Mouse (Mus musculus) mouse trophoblast stem cell (cell line): ENCODE data around the gene Esp15.
"Not testable (repeated sequence)": the region's sequence is repeated elsewhere in the genome, so short reads cannot be mapped to it uniquely, and the experiment has no call there.

Experiments
- in situ Hi-C, 2 experiments: fragments of 300-500 bp; cut with MseI, MboI; formaldehyde crosslinking; loops; 2 replicates in 1 of 2; 3 replicates in 1 of 2; pipeline ENCODE4 v1.15.1; 2025

The Esp15 gene

DNA sequence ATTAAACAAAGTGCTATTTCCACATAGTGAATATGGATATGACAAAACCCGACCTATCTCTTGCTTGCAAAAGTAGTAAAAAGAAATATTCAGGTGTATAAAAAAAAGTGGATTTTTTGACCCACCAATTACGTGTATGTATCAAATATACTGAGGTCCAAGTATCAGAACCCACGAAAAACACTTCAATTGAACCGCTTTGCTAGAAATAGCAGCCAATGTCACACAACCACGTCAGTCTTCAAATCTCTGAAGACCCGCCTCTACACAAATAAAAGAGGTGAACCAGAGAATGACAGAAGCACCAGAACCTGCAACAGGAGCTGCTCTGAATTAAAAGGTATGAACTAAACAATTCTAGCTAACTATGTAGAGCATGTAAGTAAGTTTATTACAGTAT, at the start of gene Esp15:
Gene Esp15, plus strand, starts transcription at position 301 of the 400 bp plus-strand sequence.
- in situ Hi-C loops = not testable (repeated sequence)

DNA sequence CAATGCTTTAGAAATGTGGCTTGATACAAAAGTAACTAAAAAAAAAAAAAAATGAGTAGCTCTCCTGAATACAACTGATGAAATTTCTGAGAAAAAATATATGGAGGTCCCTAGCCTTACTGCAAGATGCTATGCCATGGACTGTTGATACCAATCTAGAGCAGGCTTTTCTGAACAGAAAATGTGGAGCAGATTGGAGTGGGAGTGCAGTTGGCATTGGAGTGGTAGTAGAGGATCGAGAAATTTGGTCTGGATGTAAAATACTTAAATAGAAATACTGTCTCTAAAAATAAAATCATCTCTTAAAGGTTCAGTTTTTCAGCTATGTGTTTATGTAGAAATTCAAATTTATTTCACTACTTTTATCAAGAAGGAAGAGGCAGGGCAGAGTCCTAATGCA, 49.2 kb upstream of the Esp15 start:
- in situ Hi-C loops = no loop called here
